Mouse (Mus musculus) heart, embryonic 13.5 days (tissue): ENCODE data around the gene Alkal2. TPM values are rescaled to one million over a fixed set of nuclear protein-coding genes. Genes with fewer than 3 reads are reported as not detected.
A peak's percentile ranks its signal among the peaks of the same experiment; 100 is the strongest.

Source experiments
- ATAC-seq: fragments of 200-750 bp; cut with Nextera tagmentation; 2 replicates; pipeline ENCODE4 v1.8.0; 2017; ENCODE audit warnings: moderate TSS enrichment; ENCODE audit not compliant: insufficient number of reproducible peaks, low FRiP score, low TSS enrichment; ENCODE audit errors: extremely low read depth
- H3K27ac ChIP-seq: fragments of 300-500 bp; sonication (generic); replicated peaks from 2 replicates; pipeline ENCODE4 v1.5.1; 2015; ENCODE audit warnings: moderate library complexity, mild to moderate bottlenecking, inconsistent platforms
- H3K27me3 ChIP-seq: fragments of 300-500 bp; sonication (generic); replicated peaks from 2 replicates; pipeline ENCODE4 v1.6.1; 2015; ENCODE audit warnings: mild to moderate bottlenecking, inconsistent platforms
- H3K36me3 ChIP-seq: fragments of 300-500 bp; sonication (generic); 2 replicates; pipeline ENCODE4 v1.6.1; 2015; ENCODE audit warnings: mild to moderate bottlenecking, inconsistent platforms
- H3K4me1 ChIP-seq: fragments of 300-500 bp; sonication (generic); 2 replicates; pipeline ENCODE4 v1.6.1; 2015; ENCODE audit warnings: inconsistent platforms
- H3K4me2 ChIP-seq: fragments of 300-500 bp; sonication (generic); 2 replicates; pipeline ENCODE4 v1.6.1; 2015; ENCODE audit warnings: inconsistent platforms, mild to moderate bottlenecking, moderate library complexity
- H3K4me3 ChIP-seq: fragments of 300-500 bp; sonication (generic); 2 replicates; pipeline ENCODE4 v1.5.1; 2015; ENCODE audit warnings: moderate library complexity, mild to moderate bottlenecking, inconsistent platforms
- H3K9ac ChIP-seq: fragments of 300-500 bp; sonication (generic); 2 replicates; pipeline ENCODE4 v1.6.1; 2015; ENCODE audit warnings: inconsistent platforms, mild to moderate bottlenecking, moderate library complexity
- H3K9me3 ChIP-seq: fragments of 300-500 bp; sonication (generic); 2 replicates; pipeline ENCODE4 v1.6.1; 2016; ENCODE audit warnings: inconsistent platforms
- WGBS: fragments of 180-500 bp; shearing (Covaris S2); methylation state at CpG from one replicate; pipeline ENCODE4 v1.1.7; 2015; ENCODE audit warnings: mixed read lengths; 5-methylcytosine and 5-hydroxymethylcytosine counted together
- polyA plus RNA-seq: library from polyadenylated mRNA; unstranded; fragments of >200 nt; fragmentation: Nextera tagmentation; extraction: Ambion mirVana; gene quantifications from 2 replicates; pipeline ENCODE4 v1.2.1, GENCODE M21; 2015

Gene Alkal2
- polyA plus RNA-seq, 1 experiment from 2014 or later = 0.15 TPM

DNA sequence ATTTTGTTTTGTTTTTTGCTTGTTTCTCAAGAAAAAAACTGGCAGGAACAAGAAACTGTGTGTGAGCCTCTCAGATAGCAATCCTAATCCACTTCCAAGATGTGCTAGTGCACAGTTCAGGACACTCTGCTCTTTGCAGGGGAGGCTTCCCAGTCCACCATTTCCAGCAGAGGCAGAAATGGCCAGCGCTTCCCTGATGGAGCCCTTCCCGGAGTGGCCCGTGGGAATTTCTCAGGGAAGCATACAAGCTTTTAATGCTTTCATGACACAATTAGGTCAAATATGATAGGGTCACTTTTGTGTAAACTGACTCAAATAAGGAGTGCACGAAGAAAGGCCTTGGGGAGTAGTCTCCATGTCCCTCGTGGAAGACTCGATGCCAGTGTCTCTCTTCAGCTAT lies 1.8 kb downstream of the Alkal2 start:
- H3K9me3 ChIP-seq = no peaks in the 10 kb centered on the region
- peaks cover 75% of the 10 kb centered on the region for H3K27me3 ChIP-seq
- peaks cover 12% of the 10 kb centered on the region for H3K4me1 ChIP-seq
- no peak overlapping the region for H3K4me3 ChIP-seq
- no peak overlapping the region for H3K4me2 ChIP-seq
- no peaks in the 10 kb centered on the region for H3K36me3 ChIP-seq
- WGBS = 76% methylated on average over 6 of the region's 6 CpGs
- no peak for ATAC-seq
- no peak overlapping the region for H3K27ac ChIP-seq
- H3K9ac ChIP-seq = no peak overlapping the region

DNA sequence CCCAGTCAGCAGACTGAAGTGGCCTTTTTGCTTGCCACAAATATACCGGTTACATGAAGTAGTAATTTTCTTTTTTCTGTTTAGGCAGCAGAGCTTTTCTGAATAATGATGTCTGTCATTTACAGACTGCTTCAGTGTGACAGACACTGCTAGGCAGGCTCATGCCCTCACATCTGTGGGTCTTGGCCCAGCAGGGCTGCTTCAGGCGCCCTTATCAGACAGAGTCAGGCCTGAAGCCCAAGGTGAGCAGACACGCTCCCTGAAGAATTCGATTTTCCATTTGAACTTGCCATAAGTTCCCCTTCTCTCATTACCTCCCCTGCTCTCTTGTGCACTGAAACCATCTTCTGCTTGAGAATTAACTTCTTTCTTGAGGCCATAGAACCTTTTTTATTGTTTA lies 3.9 kb downstream of the Alkal2 start:
- Histone ChIP-seq H3K4me2 (no peak overlapping the region), H3K27me3 (peaks cover 60% of the 10 kb centered on the region), H3K36me3 (no peaks in the 10 kb centered on the region), H3K4me1 (peaks cover 12% of the 10 kb centered on the region), H3K27ac (no peak overlapping the region), H3K4me3 (no peak overlapping the region), H3K9ac (no peak overlapping the region), H3K9me3 (no peaks in the 10 kb centered on the region)
- no peak for ATAC-seq
- 61% methylated on average over 4 of the region's 4 CpGs for WGBS

DNA sequence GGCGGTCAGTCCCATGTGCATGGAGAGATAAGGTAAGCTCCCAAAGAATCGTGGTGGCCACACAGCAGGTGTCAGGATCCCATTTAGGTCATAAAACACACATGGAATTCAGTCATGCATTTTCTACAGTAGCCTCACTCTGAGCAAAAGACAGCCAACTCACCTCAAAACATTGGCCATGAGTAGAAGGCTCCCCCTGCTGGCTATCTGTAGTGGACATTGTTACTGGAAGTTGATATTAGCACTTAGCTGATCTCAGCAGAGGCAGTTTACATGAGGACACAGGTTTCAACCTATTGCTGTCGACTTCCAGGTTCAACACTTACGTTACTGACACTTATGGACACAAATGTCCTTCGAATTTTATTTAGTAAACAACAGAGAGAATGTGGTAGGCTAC lies 5.9 kb downstream of the Alkal2 start:
- ATAC-seq = no peak
- peaks cover 10% of the 10 kb centered on the region for H3K36me3 ChIP-seq
- H3K4me2 ChIP-seq = no peak overlapping the region
- no peaks in the 10 kb centered on the region for H3K4me1 ChIP-seq
- H3K9ac ChIP-seq = no peak overlapping the region
- H3K27me3 ChIP-seq = peaks cover 39% of the 10 kb centered on the region
- H3K9me3 ChIP-seq = no peaks in the 10 kb centered on the region
- 39% methylated on average over 5 of the region's 5 CpGs for WGBS
- H3K4me3 ChIP-seq = no peak overlapping the region
- no peak overlapping the region for H3K27ac ChIP-seq

- H3K36me3 ChIP-seq = peaks cover 19% of the 10 kb centered on the region
These were observed 7.3 kb downstream of the Alkal2 start for GRCm38 (mm10) chr12:30891438-30891837.

GRCm38 (mm10) chr12:30897039-30897438 lies 12.9 kb downstream of the Alkal2 start:
- no peak overlapping the region for H3K4me2 ChIP-seq
- WGBS = 91% methylated on average over 4 of the region's 4 CpGs
- H3K4me1 ChIP-seq = no peaks in the 10 kb centered on the region
- no peak overlapping the region for H3K27ac ChIP-seq
- no peak overlapping the region for H3K9ac ChIP-seq
- no peak overlapping the region for H3K4me3 ChIP-seq
- no peak for ATAC-seq
- peaks cover 50% of the 10 kb centered on the region for H3K36me3 ChIP-seq
- no peaks in the 10 kb centered on the region for H3K27me3 ChIP-seq
- H3K9me3 ChIP-seq = no peaks in the 10 kb centered on the region

More at GRCm38 (mm10) chr12:30891438-30891837, 7.3 kb downstream of the Alkal2 start:
- no peak for ATAC-seq
- Histone ChIP-seq H3K27ac (no peak overlapping the region), H3K27me3 (peaks cover 26% of the 10 kb centered on the region), H3K4me1 (no peaks in the 10 kb centered on the region), H3K9me3 (no peaks in the 10 kb centered on the region), H3K4me3 (no peak overlapping the region), H3K4me2 (no peak overlapping the region), H3K9ac (no peak overlapping the region)
- 77% methylated on average over 7 of the region's 7 CpGs for WGBS

DNA sequence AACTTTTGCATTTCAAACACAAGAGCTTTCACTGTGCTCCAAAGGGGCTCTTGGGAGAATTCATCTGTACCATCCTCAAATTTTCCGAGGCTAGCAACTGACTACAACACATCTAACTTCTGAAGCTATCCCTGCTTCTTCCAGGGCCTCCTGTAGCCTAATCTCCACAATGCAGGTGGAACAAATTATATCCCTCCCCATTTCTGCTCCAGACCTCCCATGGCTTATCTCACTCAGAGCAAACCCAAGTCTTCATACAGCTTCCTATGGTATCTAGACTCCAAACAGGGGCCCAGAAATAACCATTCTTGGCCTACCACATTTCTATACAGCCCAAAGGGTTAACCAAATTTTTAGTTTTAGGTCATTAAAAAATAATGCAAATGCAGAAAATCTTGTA lies 24.5 kb downstream of the Alkal2 start:
- H3K9me3 ChIP-seq = no peaks in the 10 kb centered on the region
- H3K9ac ChIP-seq = no peak overlapping the region
- H3K36me3 ChIP-seq = peaks cover 16% of the 10 kb centered on the region
- no peak for ATAC-seq
- H3K4me1 ChIP-seq = peaks cover 23% of the 10 kb centered on the region
- no peaks in the 10 kb centered on the region; the same call in 1 of the 2 replicates for H3K27me3 ChIP-seq
- no peak overlapping the region for H3K4me3 ChIP-seq
- no peak overlapping the region for H3K27ac ChIP-seq
- whole genome bisulfite sequencing = 68% methylated on average over 1 of the region's 1 CpGs
- peak overlapping the region; percentile 97; the same call in 1 of the 2 replicates for H3K4me2 ChIP-seq

- no peak for ATAC-seq
These were observed 25.8 kb downstream of the Alkal2 start for GRCm38 (mm10) chr12:30909881-30910280.

DNA sequence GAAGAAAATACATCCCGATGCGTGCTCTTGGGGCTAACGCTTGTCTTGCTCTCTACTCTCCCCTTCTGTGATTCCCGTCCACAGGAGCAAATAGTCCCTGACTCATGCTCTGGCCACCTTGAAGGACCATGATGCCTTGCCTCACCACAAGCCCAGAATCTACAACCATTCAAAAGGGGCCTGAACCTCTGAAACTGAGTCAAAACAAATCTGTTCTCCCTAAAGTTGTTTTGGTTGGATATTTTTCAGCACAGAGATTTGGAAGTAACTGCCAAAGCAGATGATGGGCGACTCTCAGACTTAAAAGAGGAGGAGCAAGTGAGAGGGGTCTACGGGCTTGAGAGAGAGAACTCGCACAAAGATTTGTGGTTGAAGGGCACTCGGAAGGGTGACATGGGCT lies 26.7 kb downstream of the Alkal2 start:
- peak overlapping the region; percentile 68 for H3K27ac ChIP-seq
- 20% methylated on average over 8 of the region's 8 CpGs for WGBS
- H3K9ac ChIP-seq = peak overlapping the region; percentile 92
- no peaks in the 10 kb centered on the region; the same call in 1 of the 2 replicates for H3K27me3 ChIP-seq
- H3K36me3 ChIP-seq = 0 out of 2 replicates have a peak, but pooled peaks cover 2% of the 10 kb centered on the region
- peak overlapping the region; percentile 77 for H3K4me3 ChIP-seq
- no peaks in the 10 kb centered on the region for H3K9me3 ChIP-seq
- no peak for ATAC-seq
- H3K4me2 ChIP-seq = peak overlapping the region; percentile 97
- peaks cover 23% of the 10 kb centered on the region for H3K4me1 ChIP-seq

More at GRCm38 (mm10) chr12:30909881-30910280, 25.8 kb downstream of the Alkal2 start:
- Histone ChIP-seq H3K4me1 (peaks cover 23% of the 10 kb centered on the region), H3K27me3 (no peaks in the 10 kb centered on the region; the same call in 1 of the 2 replicates), H3K36me3 (peaks cover 5% of the 10 kb centered on the region), H3K4me3 (peak overlapping the region; percentile 77; the same call in 1 of the 2 replicates), H3K9ac (0 out of 2 replicates have a peak overlapping the region, but pooled peaks have one; percentile 9), H3K9me3 (no peaks in the 10 kb centered on the region), H3K4me2 (peak overlapping the region; percentile 97), H3K27ac (no peak overlapping the region)
- WGBS = 73% methylated on average over 2 of the region's 2 CpGs

DNA sequence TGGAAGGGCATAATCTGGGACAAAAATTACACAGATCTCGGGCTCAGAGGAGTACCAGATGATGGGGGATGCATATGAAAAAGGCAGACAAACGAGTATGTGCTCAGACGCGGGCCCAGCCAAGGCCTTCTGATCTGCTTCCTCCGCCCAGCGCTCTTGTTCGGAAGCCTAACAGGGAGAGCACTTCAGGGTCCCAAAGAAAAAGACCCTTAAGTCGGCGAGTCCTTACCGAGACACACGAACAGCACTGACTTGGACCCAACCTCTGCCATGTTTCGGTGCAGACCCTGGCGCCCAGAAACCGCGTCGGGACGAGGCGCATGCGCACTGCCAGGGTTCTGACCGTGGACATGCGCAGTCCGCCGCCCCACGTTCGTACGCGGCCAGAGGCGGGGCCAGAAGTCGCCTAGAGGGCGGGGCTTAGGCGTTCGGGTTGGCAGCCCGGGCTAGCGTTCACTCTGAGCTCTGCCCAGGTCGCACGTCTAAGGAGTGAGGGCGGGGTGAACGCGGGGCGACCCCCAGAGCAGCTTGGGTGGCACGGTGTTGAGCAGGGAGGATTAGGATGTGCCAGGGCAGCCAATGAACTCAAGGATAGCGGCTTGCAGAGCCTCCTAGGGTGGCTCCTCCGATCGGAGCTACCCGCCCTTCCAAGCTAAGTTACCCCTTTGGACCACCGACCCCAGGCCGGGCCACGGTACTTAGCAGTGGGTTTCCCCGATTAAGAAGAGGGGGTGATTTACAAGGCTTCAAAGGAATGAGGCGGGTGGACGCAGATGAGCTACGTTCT lies 27.3 kb downstream of the Alkal2 start, which contains the start of the genes Acp1 and Sh3yl1:
Acp1 (minus strand) TSS at position 329 of the 787 bp plus-strand sequence.
Sh3yl1 (plus strand) TSS at position 408 of the 787 bp plus-strand sequence.
- peak within 1 kb of the TSS; percentile 77 for H3K4me3 ChIP-seq
- peaks cover 18% of the 10 kb centered on the region for H3K4me1 ChIP-seq
- ATAC-seq = peak; percentile 94
- H3K9me3 ChIP-seq = no peaks in the 10 kb centered on the region; the same call in 1 of the 2 replicates
- H3K27me3 ChIP-seq = no peaks in the 10 kb centered on the region; the same call in 1 of the 2 replicates
- H3K9ac ChIP-seq = peak within 1 kb of the TSS; percentile 92
- H3K4me2 ChIP-seq = peak within 1 kb of the TSS; percentile 97
- H3K27ac ChIP-seq = peak within 1 kb of the TSS; percentile 68
- 0 out of 2 replicates have a peak, but pooled peaks cover 2% of the 10 kb centered on the region for H3K36me3 ChIP-seq
- under 1% methylated on average over 50 of the region's 52 CpGs for WGBS

DNA sequence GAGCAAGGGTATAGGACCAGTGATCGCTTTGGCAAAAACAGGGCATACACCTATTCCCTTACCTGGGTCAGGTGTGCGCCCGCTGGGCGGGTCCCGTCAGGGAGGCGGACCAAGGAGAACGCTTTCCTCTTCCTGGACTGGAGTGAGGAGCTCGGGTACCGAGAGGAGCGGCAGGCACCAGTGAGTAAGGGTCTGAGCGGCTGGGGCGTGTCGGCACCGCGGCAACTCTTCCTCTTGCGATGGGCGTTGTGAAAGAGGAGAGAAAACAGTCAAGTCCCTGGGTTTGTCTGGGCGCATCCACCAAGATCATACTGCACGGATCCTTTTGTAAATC lies 27.9 kb downstream of the Alkal2 start:
- Histone ChIP-seq H3K4me2 (peak overlapping the region; percentile 97), H3K9me3 (no peaks in the 10 kb centered on the region; the same call in 1 of the 2 replicates), H3K27me3 (no peaks in the 10 kb centered on the region; the same call in 1 of the 2 replicates), H3K9ac (peak overlapping the region; percentile 92), H3K27ac (peak overlapping the region; percentile 39; the same call in 1 of the 2 replicates), H3K36me3 (0 out of 2 replicates have a peak, but pooled peaks cover 2% of the 10 kb centered on the region), H3K4me1 (peaks cover 14% of the 10 kb centered on the region), H3K4me3 (peak overlapping the region; percentile 77)
- 0% methylated on average over 19 of the region's 19 CpGs for WGBS
- peak; percentile 51 for ATAC-seq

GRCm38 (mm10) chr12:30912840-30913239 lies 28.7 kb downstream of the Alkal2 start:
- H3K4me2 ChIP-seq = peak overlapping the region; percentile 97
- H3K4me3 ChIP-seq = peak overlapping the region; percentile 77
- 0 out of 2 replicates have a peak, but pooled peaks cover 2% of the 10 kb centered on the region for H3K36me3 ChIP-seq
- WGBS = 56% methylated on average over 3 of the region's 3 CpGs
- H3K27ac ChIP-seq = no peak overlapping the region
- peak overlapping the region; percentile 92 for H3K9ac ChIP-seq
- ATAC-seq = no peak
- H3K4me1 ChIP-seq = peaks cover 14% of the 10 kb centered on the region
- no peaks in the 10 kb centered on the region; the same call in 1 of the 2 replicates for H3K9me3 ChIP-seq
- H3K27me3 ChIP-seq = no peaks in the 10 kb centered on the region; the same call in 1 of the 2 replicates
